ENCODE assay signal across 22 mouse cellular contexts in genomic region chr9:83624193-83624592, GRCm38 (mm10).
DNase-seq lines count a peak whose midpoint lies in the region; ATAC-seq and TF ChIP-seq lines count a peak whose summit lies in the region.
"Had no signal": no experiment of that assay in that cellular context is flagged by ENCODE, and none has a peak within 500 bp of the region (broad histone marks: within the 10 kb centered on the region; RNA-seq: fewer than 3 reads in every experiment).

No protein-coding gene starts in this region.

- ATAC-seq in heart, postnatal 0 days (ENCODE audit: insufficient read depth, low read depth), result peak; percentile 24; the same call in 1 of the 2 replicates
- no peak for ATAC-seq in kidney, postnatal 0 days (replicated peaks; ENCODE audit: low FRiP score, low read depth)
- no peak for ATAC-seq in midbrain, embryonic 12.5 days (ENCODE audit: low FRiP score, low read depth)
- ATAC-seq in midbrain, postnatal 0 days (ENCODE audit: low FRiP score), result no peak
- ATAC-seq in forebrain, postnatal 0 days, result no peak
- ATAC-seq: activated CD4-positive, CD25-positive, alpha-beta regulatory T cell, adult 4 months; forebrain, embryonic 16.5 days; intestine, embryonic 15.5 days; Patski had no signal

- H3K9me3 ChIP-seq in heart, postnatal 0 days (replicated peaks; ENCODE audit: control insufficient read depth, low read length), result no peaks in the 10 kb centered on the region
- H3K9me3 ChIP-seq in kidney, postnatal 0 days (replicated peaks; ENCODE audit: low read length), result no peaks in the 10 kb centered on the region
- no peaks in the 10 kb centered on the region for H3K9me3 ChIP-seq in midbrain, embryonic 12.5 days
- no peaks in the 10 kb centered on the region for H3K9me3 ChIP-seq in midbrain, postnatal 0 days (ENCODE audit: low read length)
- no peaks in the 10 kb centered on the region for H3K9me3 ChIP-seq in forebrain, postnatal 0 days (ENCODE audit: low read length)
- H3K9me3 ChIP-seq: embryonic facial prominence, embryonic 13.5 days; forebrain, embryonic 12.5 days; hindbrain, embryonic 10.5 days; intestine, embryonic 15.5 days had no signal

- no peaks in the 10 kb centered on the region for H3K79me2 ChIP-seq in heart, adult 2 months (replicated peaks; ENCODE audit: control insufficient read depth, insufficient read depth, low read length)

- no peak for DNase-seq in heart, postnatal 0 days (ENCODE audit: low spot score)
- DNase-seq in heart, adult 2 months, result no peak
- DNase-seq in kidney, postnatal 0 days (ENCODE audit: low spot score), result peak; percentile 54
- no peak for DNase-seq in kidney, postnatal 14 days
- DNase-seq in midbrain, postnatal 0 days (ENCODE audit: low spot score), result no peak
- no peak for DNase-seq in forebrain, postnatal 0 days
- DNase-seq: adrenal gland, postnatal 14 days; cerebellum, adult 18-20 months; cerebellum, adult 9-11 months; cerebellum, postnatal 36 days; gastrocnemius, postnatal 36 days had no signal

- H3K27ac ChIP-seq in heart, postnatal 0 days (ENCODE audit: low read depth), result no peak overlapping the region
- H3K27ac ChIP-seq in heart, adult 2 months, result no peak overlapping the region
- no peak overlapping the region for H3K27ac ChIP-seq in kidney, postnatal 0 days
- peak overlapping the region; percentile 58; the same call in 1 of the 2 replicates for H3K27ac ChIP-seq in midbrain, embryonic 12.5 days (replicated peaks)
- no peak overlapping the region for H3K27ac ChIP-seq in midbrain, postnatal 0 days (ENCODE audit: low read depth, low read length)
- no peak overlapping the region for H3K27ac ChIP-seq in forebrain, postnatal 0 days (ENCODE audit: low read depth, low read length)
- H3K27ac ChIP-seq: forebrain, embryonic 12.5 days; hindbrain, embryonic 10.5 days; hindbrain, embryonic 14.5 days; intestine, embryonic 15.5 days had no signal

- H3K36me3 ChIP-seq in heart, postnatal 0 days (replicated peaks; ENCODE audit: control insufficient read depth, insufficient read depth, low read length), result no peaks in the 10 kb centered on the region
- H3K36me3 ChIP-seq in heart, adult 2 months (ENCODE audit: control insufficient read depth, insufficient read depth, low read length), result no peaks in the 10 kb centered on the region
- H3K36me3 ChIP-seq in kidney, postnatal 0 days (ENCODE audit: insufficient read depth, low read length), result no peaks in the 10 kb centered on the region
- H3K36me3 ChIP-seq in midbrain, embryonic 12.5 days, result no peaks in the 10 kb centered on the region
- H3K36me3 ChIP-seq in midbrain, postnatal 0 days (ENCODE audit: insufficient read depth, low read length), result no peaks in the 10 kb centered on the region
- H3K36me3 ChIP-seq in forebrain, postnatal 0 days (ENCODE audit: insufficient read depth), result no peaks in the 10 kb centered on the region
- H3K36me3 ChIP-seq: embryonic facial prominence, embryonic 13.5 days; forebrain, embryonic 12.5 days; hindbrain, embryonic 10.5 days; intestine, embryonic 15.5 days had no signal

- no peaks in the 10 kb centered on the region for H3K27me3 ChIP-seq in heart, postnatal 0 days (ENCODE audit: control insufficient read depth, insufficient read depth, low read length)
- H3K27me3 ChIP-seq in heart, adult 2 months (ENCODE audit: control insufficient read depth, insufficient read depth, low read length), result no peaks in the 10 kb centered on the region
- H3K27me3 ChIP-seq in kidney, postnatal 0 days (ENCODE audit: insufficient read depth, low read length), result no peaks in the 10 kb centered on the region
- H3K27me3 ChIP-seq in midbrain, embryonic 12.5 days, result no peaks in the 10 kb centered on the region
- H3K27me3 ChIP-seq in midbrain, postnatal 0 days (ENCODE audit: insufficient read depth, low read length), result no peaks in the 10 kb centered on the region
- no peaks in the 10 kb centered on the region for H3K27me3 ChIP-seq in forebrain, postnatal 0 days (ENCODE audit: insufficient read depth, low read length)
- H3K27me3 ChIP-seq: CH12.LX; embryonic facial prominence, embryonic 13.5 days; forebrain, embryonic 12.5 days; intestine, embryonic 15.5 days; Patski had no signal

- intact Hi-C loops in heart, adult 2 months (cut with DNase I), result no loop called here

- TF ChIP-seq EP300 in heart, postnatal 0 days (IDR thresholded peaks at IDR 0.05; ENCODE audit: low read depth), result no peak
- TF ChIP-seq EP300 in heart, adult 2 months (IDR thresholded peaks at IDR 0.05; ENCODE audit: insufficient read depth, low read depth, low read length), result no peak

- no peak for TF ChIP-seq POLR2A in heart, adult 2 months (IDR thresholded peaks at IDR 0.05; ENCODE audit: insufficient read depth, low read depth, low read length)

- TF ChIP-seq CTCF in heart, postnatal 0 days (IDR thresholded peaks at IDR 0.05; ENCODE audit: low read depth), result no peak
- TF ChIP-seq CTCF in heart, adult 2 months (IDR thresholded peaks at IDR 0.05), result no peak
- no peak for TF ChIP-seq CTCF in kidney, postnatal 0 days (IDR thresholded peaks at IDR 0.05; ENCODE audit: low read depth)
- TF ChIP-seq CTCF in midbrain, postnatal 0 days (IDR thresholded peaks at IDR 0.05), result no peak
- TF ChIP-seq CTCF in forebrain, postnatal 0 days (IDR thresholded peaks at IDR 0.05; ENCODE audit: low read depth), result no peak

- H3K4me3 ChIP-seq in heart, postnatal 0 days (ENCODE audit: low read depth, low read length), result no peak overlapping the region
- no peak overlapping the region for H3K4me3 ChIP-seq in heart, adult 2 months
- H3K4me3 ChIP-seq in kidney, postnatal 0 days (replicated peaks; ENCODE audit: low read depth, low read length), result no peak overlapping the region
- no peak overlapping the region for H3K4me3 ChIP-seq in midbrain, embryonic 12.5 days
- no peak overlapping the region for H3K4me3 ChIP-seq in midbrain, postnatal 0 days (ENCODE audit: low read depth, low read length)
- no peak overlapping the region for H3K4me3 ChIP-seq in forebrain, postnatal 0 days (ENCODE audit: low read depth, low read length)
- H3K4me3 ChIP-seq: embryonic facial prominence, embryonic 13.5 days; forebrain, embryonic 12.5 days; hindbrain, embryonic 10.5 days; intestine, embryonic 15.5 days had no signal

- 49% methylated on average over 5 of the region's 5 CpGs for WGBS in heart, postnatal 0 days
- 39% methylated on average over 5 of the region's 5 CpGs for WGBS in heart, adult 2 months
- 32% methylated on average over 5 of the region's 5 CpGs for WGBS in kidney, postnatal 0 days
- 81% methylated on average over 5 of the region's 5 CpGs for whole genome bisulfite sequencing in midbrain, embryonic 12.5 days
- WGBS in midbrain, postnatal 0 days, result 85% methylated on average over 5 of the region's 5 CpGs
- WGBS in forebrain, postnatal 0 days, result 85% methylated on average over 5 of the region's 5 CpGs

- H3K4me2 ChIP-seq in heart, postnatal 0 days (ENCODE audit: low read depth, low read length), result no peak overlapping the region
- H3K4me2 ChIP-seq in kidney, postnatal 0 days (ENCODE audit: low read length), result no peak overlapping the region
- H3K4me2 ChIP-seq in midbrain, embryonic 12.5 days (replicated peaks), result no peak overlapping the region
- no peak overlapping the region for H3K4me2 ChIP-seq in midbrain, postnatal 0 days (ENCODE audit: low read depth, low read length, poor library complexity, severe bottlenecking)
- no peak overlapping the region for H3K4me2 ChIP-seq in forebrain, postnatal 0 days (ENCODE audit: low read depth)
- H3K4me2 ChIP-seq: embryonic facial prominence, embryonic 13.5 days; forebrain, embryonic 12.5 days; heart, embryonic 11.5 days; hindbrain, embryonic 14.5 days; intestine, embryonic 15.5 days had no signal

- H3K4me1 ChIP-seq in heart, postnatal 0 days (ENCODE audit: control insufficient read depth, insufficient read depth), result no peaks in the 10 kb centered on the region
- H3K4me1 ChIP-seq in heart, adult 2 months (ENCODE audit: control insufficient read depth, insufficient read depth, low read length), result no peaks in the 10 kb centered on the region; the same call in 1 of the 2 replicates
- H3K4me1 ChIP-seq in kidney, postnatal 0 days (replicated peaks; ENCODE audit: insufficient read depth, low read length), result no peaks in the 10 kb centered on the region
- peaks cover 12% of the 10 kb centered on the region for H3K4me1 ChIP-seq in midbrain, embryonic 12.5 days
- peaks cover 3% of the 10 kb centered on the region; the same call in 1 of the 2 replicates for H3K4me1 ChIP-seq in midbrain, postnatal 0 days (ENCODE audit: insufficient read depth, low read length)
- no peaks in the 10 kb centered on the region for H3K4me1 ChIP-seq in forebrain, postnatal 0 days (ENCODE audit: insufficient read depth)
- H3K4me1 ChIP-seq: intestine, embryonic 15.5 days had no signal

- H3K9ac ChIP-seq in heart, postnatal 0 days (replicated peaks; ENCODE audit: low read depth, low read length), result no peak overlapping the region
- no peak overlapping the region for H3K9ac ChIP-seq in heart, adult 2 months (ENCODE audit: low read depth, low read length)
- H3K9ac ChIP-seq in kidney, postnatal 0 days (ENCODE audit: low read depth, low read length), result no peak overlapping the region
- no peak overlapping the region for H3K9ac ChIP-seq in midbrain, embryonic 12.5 days (replicated peaks)
- H3K9ac ChIP-seq in midbrain, postnatal 0 days (replicated peaks; ENCODE audit: low read length, poor library complexity, severe bottlenecking), result no peak overlapping the region
- H3K9ac ChIP-seq in forebrain, postnatal 0 days, result no peak overlapping the region
- H3K9ac ChIP-seq: embryonic facial prominence, embryonic 13.5 days; forebrain, embryonic 12.5 days; hindbrain, embryonic 14.5 days; intestine, embryonic 15.5 days had no signal
